Mouse (Mus musculus): ENCODE results near the gene Gm4305.
A peak's percentile ranks its signal among the peaks of the same experiment; 100 is the strongest.
"Not testable (repeated sequence)": the region's sequence is repeated elsewhere in the genome, so short reads cannot be mapped to it uniquely, and the experiment has no call there.

Gene Gm4305

DNA sequence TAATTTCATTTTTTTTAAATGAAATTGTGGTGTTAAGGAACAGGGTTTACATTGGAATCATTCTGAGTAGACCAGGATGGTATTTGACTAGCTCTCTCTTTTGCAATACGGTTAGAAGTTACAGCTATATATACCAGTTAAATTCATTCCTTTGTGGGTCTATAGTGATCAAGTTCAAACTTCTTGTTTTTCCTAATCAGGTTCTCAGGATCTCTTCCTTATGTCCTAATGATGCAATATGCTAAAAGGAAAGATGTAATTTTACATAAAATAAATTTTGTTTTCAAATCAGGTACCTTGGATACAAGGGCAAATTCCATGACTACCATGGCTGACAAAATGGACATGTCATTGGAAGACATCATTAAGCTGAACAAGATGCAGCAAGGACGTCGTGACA lies at the start of gene Gm4305:
Gene Gm4305, plus strand, starts transcription at position 301 of the 400 bp plus-strand sequence.
- DNase-seq = not testable (repeated sequence)

DNA sequence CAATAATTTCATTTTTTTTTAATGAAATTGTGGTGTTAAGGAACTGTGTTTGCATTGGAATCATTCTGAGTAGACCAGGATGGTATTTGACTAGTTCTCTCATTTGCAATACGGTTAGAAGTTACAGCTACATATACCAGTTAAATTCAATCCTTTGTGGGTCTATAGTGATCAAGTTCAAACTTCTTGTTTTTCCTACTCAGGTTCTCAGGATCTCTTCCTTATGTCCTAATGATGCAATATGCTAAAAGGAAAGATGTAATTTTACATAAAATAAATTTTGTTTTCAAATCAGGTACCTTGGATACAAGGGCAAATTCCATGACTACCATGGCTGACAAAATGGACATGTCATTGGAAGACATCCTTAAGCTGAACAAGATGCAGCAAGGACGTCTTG lies 15.5 kb upstream of the Gm4305 start, which contains the start of gene Gm4301:
Gene Gm4301, plus strand, starts transcription at position 301 of the 400 bp plus-strand sequence.
- not testable (repeated sequence) for DNase-seq

DNA sequence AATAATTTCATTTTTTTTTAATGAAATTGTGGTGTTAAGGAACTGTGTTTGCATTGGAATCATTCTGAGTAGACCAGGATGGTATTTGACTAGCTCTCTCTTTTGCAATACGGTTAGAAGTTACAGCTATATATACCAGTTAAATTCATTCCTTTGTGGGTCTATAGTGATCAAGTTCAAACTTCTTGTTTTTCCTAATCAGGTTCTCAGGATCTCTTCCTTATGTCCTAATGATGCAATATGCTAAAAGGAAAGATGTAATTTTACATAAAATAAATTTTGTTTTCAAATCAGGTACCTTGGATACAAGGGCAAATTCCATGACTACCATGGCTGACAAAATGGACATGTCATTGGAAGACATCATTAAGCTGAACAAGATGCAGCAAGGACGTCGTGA lies 10.4 kb upstream of the Gm4305 start, which contains the start of gene Gm4302:
Gene Gm4302, plus strand, starts transcription at position 301 of the 400 bp plus-strand sequence.
- DNase-seq = not testable (repeated sequence)

DNA sequence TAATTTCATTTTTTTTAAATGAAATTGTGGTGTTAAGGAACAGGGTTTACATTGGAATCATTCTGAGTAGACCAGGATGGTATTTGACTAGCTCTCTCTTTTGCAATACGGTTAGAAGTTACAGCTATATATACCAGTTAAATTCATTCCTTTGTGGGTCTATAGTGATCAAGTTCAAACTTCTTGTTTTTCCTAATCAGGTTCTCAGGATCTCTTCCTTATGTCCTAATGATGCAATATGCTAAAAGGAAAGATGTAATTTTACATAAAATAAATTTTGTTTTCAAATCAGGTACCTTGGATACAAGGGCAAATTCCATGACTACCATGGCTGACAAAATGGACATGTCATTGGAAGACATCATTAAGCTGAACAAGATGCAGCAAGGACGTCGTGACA lies 5.2 kb upstream of the Gm4305 start, which contains the start of gene Gm4303:
Gene Gm4303, plus strand, starts transcription at position 301 of the 400 bp plus-strand sequence.
- DNase-seq = not testable (repeated sequence)

DNA sequence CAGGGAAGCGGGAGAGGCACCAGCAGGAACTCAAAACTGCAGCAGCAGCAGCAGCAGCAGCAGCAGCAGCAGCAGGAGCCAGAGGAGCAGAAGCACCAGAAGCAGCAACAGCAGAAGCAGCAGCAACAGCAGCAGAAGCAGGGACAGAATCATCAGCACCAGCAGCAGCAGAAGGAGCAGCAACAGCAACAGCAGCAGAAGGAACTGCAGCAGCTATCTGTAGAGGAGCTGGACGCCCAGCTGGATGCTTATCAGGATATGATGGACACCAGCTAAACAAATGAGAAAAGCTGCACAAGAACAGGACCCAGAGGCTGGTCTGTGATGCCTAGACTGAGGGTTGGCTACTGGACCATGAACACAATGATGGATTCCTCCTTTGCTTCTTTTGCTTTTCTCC lies 5.9 kb downstream of the Gm4305 start:
- peak; percentile 7 for DNase-seq

DNA sequence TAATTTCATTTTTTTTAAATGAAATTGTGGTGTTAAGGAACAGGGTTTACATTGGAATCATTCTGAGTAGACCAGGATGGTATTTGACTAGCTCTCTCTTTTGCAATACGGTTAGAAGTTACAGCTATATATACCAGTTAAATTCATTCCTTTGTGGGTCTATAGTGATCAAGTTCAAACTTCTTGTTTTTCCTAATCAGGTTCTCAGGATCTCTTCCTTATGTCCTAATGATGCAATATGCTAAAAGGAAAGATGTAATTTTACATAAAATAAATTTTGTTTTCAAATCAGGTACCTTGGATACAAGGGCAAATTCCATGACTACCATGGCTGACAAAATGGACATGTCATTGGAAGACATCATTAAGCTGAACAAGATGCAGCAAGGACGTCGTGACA lies 10.1 kb downstream of the Gm4305 start, which contains the start of gene Gm4307:
Gene Gm4307, plus strand, starts transcription at position 301 of the 400 bp plus-strand sequence.
- not testable (repeated sequence) for DNase-seq

DNA sequence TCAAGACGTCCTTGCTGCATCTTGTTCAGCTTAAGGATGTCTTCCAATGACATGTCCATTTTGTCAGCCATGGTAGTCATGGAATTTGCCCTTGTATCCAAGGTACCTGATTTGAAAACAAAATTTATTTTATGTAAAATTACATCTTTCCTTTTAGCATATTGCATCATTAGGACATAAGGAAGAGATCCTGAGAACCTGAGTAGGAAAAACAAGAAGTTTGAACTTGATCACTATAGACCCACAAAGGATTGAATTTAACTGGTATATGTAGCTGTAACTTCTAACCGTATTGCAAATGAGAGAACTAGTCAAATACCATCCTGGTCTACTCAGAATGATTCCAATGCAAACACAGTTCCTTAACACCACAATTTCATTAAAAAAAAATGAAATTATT lies 31.6 kb downstream of the Gm4305 start, which contains the start of gene Gm4312:
Gene Gm4312, minus strand, starts transcription at position 101 of the 400 bp plus-strand sequence.
- DNase-seq = not testable (repeated sequence)

Measured in thymus, postnatal 4 days (tissue).